Mouse (Mus musculus) ES-E14 (cell line): ENCODE data around the gene Notch1. TPM values are rescaled to one million over a fixed set of nuclear protein-coding genes. Genes with fewer than 3 reads are reported as not detected.

Experiments used
- DNase-seq: peaks from one replicate; pipeline ENCODE4 v3.0.0-alpha.2; 2013; ENCODE audit warnings: low read depth, low spot score
- H3K27ac ChIP-seq: 2 replicates; pipeline ENCODE4 v1.5.1; 2012; ENCODE audit warnings: low read depth, mild to moderate bottlenecking, low read length, moderate library complexity, mixed read lengths; ENCODE audit not compliant: poor library complexity, insufficient read depth, severe bottlenecking
- H3K36me3 ChIP-seq: 2 replicates; pipeline ENCODE4 v1.6.1; 2012; ENCODE audit warnings: mild to moderate bottlenecking, low read length, moderate library complexity, mixed read lengths; ENCODE audit not compliant: control insufficient read depth, poor library complexity, insufficient read depth, severe bottlenecking
- H3K4me1 ChIP-seq, 2 experiments: fragments of 150-350 bp in 1 of 2; sonication (generic) in 1 of 2; 2 replicates each; pipeline ENCODE4 v1.6.1; 2012; ENCODE audit warnings: low read length in 2 of 2, mild to moderate bottlenecking in 1 of 2, mixed read lengths in 1 of 2; ENCODE audit not compliant: control insufficient read depth in 2 of 2, insufficient read depth in 2 of 2, poor library complexity in 1 of 2
- H3K4me3 ChIP-seq, 2 experiments: fragments of 150-350 bp in 1 of 2; sonication (generic) in 1 of 2; 2 replicates each; pipeline ENCODE4 v1.5.1; 2012; ENCODE audit warnings: low read length in 2 of 2, low read depth in 1 of 2, mild to moderate bottlenecking in 1 of 2, mixed read lengths in 1 of 2; ENCODE audit not compliant: insufficient read depth in 1 of 2, poor library complexity in 1 of 2, severe bottlenecking in 1 of 2
- H3K9ac ChIP-seq: 2 replicates; pipeline ENCODE4 v1.6.1; 2012; ENCODE audit warnings: low read depth, mild to moderate bottlenecking, low read length, mixed read lengths; ENCODE audit not compliant: poor library complexity, insufficient read depth, severe bottlenecking
- H3K9me3 ChIP-seq: fragments of 150-350 bp; sonication (generic); 2 replicates; pipeline ENCODE4 v1.6.1; 2012; ENCODE audit warnings: low read depth, mild to moderate bottlenecking, low read length; ENCODE audit not compliant: control insufficient read depth, insufficient read depth
- CHD2 ChIP-seq: IDR thresholded peaks from 2 replicates; pipeline ENCODE4 v1.6.1; 2014; ENCODE audit warnings: mild to moderate bottlenecking, low read depth, low read length, inconsistent platforms
- HCFC1 ChIP-seq: IDR thresholded peaks from 2 replicates; pipeline ENCODE4 v1.6.1; 2012; ENCODE audit warnings: low read length, inconsistent platforms, borderline replicate concordance; ENCODE audit not compliant: insufficient read depth
- MAFK ChIP-seq: IDR thresholded peaks from 2 replicates; pipeline ENCODE4 v1.6.1; 2014; ENCODE audit warnings: mild to moderate bottlenecking, low read depth, low read length, inconsistent platforms; ENCODE audit not compliant: insufficient read depth
- ZC3H11A ChIP-seq: IDR thresholded peaks from 2 replicates; pipeline ENCODE4 v1.6.1; 2012; ENCODE audit warnings: low read depth, mild to moderate bottlenecking, inconsistent platforms, low read length, borderline replicate concordance
- ZNF384 ChIP-seq: IDR thresholded peaks from 2 replicates; pipeline ENCODE4 v1.6.1; 2012; ENCODE audit warnings: low read depth, low read length, inconsistent platforms
- in situ Hi-C, 2 experiments: fragments of 600-800 bp; cut with MboI; formaldehyde crosslinking; loops; one replicate each; pipeline ENCODE4 v1.15.1; 2025; ENCODE audit warnings: low sequenced_read_pairs in 2 of 2, inconsistent platforms in 1 of 2; ENCODE audit not compliant: unreplicated experiment in 2 of 2
- total RNA-seq: library from RNA; depleted of rRNA; stranded (reverse); fragments of 300-350 nt; gene quantifications from 2 replicates; pipeline ENCODE4 v1.2.3, GENCODE M21; 2012

Gene Notch1
- total RNA-seq, 1 experiment: 34.9 TPM

DNA sequence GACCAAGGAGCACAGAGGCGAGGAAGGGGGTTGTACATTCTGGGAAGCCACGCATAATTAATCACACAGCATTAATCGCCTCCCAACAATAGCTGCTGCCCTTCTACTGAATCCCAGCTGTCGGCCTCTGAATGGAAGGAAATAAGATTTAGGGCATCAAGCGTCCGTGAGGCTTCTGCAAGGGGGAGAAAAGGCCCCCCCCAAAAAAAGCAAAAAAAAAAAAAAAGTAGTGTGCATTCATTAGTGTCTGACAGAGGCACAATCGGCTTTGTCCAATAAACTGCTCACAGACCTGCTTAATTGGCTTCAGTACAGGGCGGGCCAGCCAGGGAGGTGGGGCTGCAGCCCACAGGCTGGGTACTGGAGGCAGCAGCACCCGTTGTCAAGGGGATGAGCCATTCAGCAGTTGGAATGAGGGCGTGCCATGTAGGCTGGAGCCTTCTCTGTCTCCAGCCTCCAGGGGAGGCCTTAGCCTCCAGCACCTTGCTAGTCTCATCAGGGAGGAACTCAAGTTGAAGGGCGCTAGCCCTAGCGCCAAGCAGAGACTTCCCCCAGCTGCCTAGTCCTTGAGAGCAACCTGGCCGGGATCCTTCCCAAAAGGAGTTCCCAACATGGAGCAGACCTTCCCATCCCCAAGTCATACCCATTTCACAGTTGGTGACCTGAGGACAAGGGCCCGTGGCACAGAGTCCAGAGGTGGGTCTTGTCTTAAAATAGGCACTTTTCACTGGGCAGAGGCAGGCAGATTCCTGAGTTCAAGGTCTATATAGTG is 15.7 kb downstream of the Notch1 start:
- no peak for TF ChIP-seq HCFC1
- no peak for TF ChIP-seq ZNF384
- TF ChIP-seq MAFK: no peak
- no peak for TF ChIP-seq ZC3H11A
- no peak for TF ChIP-seq CHD2
- H3K9ac ChIP-seq: peak overlapping the region; percentile 3; the same call in 1 of the 2 replicates
- peaks cover 4% of the 10 kb centered on the region; the same call in 1 of the 2 replicates for H3K36me3 ChIP-seq
- H3K4me1 ChIP-seq: peaks cover 3 to 32% of the 10 kb centered on the region in 2 experiments; a peak in 3 of 4 replicates
- no peaks in the 10 kb centered on the region for H3K9me3 ChIP-seq
- H3K27ac ChIP-seq: peak overlapping the region; percentile 8; the same call in 1 of the 2 replicates
- no peak overlapping the region for H3K4me3 ChIP-seq
- in situ Hi-C loops: no loop called here
- DNase-seq: peak; percentile 77

DNA sequence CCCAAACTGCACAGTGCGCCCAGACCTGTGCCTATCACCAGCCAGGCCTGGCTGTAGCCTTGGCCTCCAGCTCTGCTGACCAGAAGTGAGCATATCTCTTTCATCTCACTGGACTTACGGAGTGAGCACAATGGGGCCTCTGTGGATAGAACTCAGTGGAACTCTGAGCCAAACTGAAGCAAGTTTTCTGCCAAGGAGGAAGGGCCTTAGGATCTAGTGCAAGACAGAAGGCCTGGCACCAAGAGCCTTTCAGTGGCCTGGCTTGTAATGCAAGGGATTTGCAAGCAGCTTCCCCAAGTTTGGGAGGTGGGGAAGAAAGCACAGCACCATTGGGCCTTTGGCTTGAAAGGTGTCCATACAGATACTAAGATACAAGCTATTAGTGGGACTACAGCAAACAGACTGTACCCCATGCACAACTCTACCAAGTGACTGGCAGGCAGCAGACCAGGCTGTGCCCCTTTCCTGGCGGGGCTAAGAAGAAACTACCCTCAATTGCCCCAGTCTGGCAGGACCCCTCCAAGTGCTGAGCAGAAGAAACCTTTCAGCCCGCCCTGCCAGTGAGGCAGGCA is 16.4 kb downstream of the Notch1 start:
- peaks cover 4% of the 10 kb centered on the region; the same call in 1 of the 2 replicates for H3K36me3 ChIP-seq
- no peak overlapping the region for H3K27ac ChIP-seq
- H3K9me3 ChIP-seq: no peaks in the 10 kb centered on the region
- no peak overlapping the region for H3K4me3 ChIP-seq
- no peak for DNase-seq
- in situ Hi-C loops: no loop called here
- H3K4me1 ChIP-seq: peaks cover 3 to 28% of the 10 kb centered on the region in 2 experiments; a peak in 3 of 4 replicates
- TF ChIP-seq ZC3H11A (no peak), CHD2 (no peak), MAFK (no peak), HCFC1 (no peak), ZNF384 (no peak)
- H3K9ac ChIP-seq: no peak overlapping the region

GRCm38 (mm10) chr2:26498694-26499093 is 17.8 kb downstream of the Notch1 start:
- Histone ChIP-seq H3K9ac (no peak overlapping the region), H3K4me3 (no peak overlapping the region), H3K27ac (no peak overlapping the region), H3K9me3 (no peaks in the 10 kb centered on the region), H3K4me1 (peaks cover 0 to 25% of the 10 kb centered on the region in 2 experiments; a peak in 2 of 4 replicates), H3K36me3 (peaks cover 4% of the 10 kb centered on the region; the same call in 1 of the 2 replicates)
- DNase-seq: no peak
- in situ Hi-C loops: no loop called here
- TF ChIP-seq HCFC1: no peak
- no peak for TF ChIP-seq ZC3H11A
- TF ChIP-seq ZNF384: no peak
- TF ChIP-seq MAFK: no peak
- no peak for TF ChIP-seq CHD2

- TF ChIP-seq MAFK (no peak), ZNF384 (no peak), HCFC1 (no peak)
- H3K36me3 ChIP-seq: peaks cover 4% of the 10 kb centered on the region; the same call in 1 of the 2 replicates
- DNase-seq: no peak
- H3K4me1 ChIP-seq: peaks cover 0 to 32% of the 10 kb centered on the region in 2 experiments; a peak in 2 of 4 replicates
- H3K4me3 ChIP-seq: no peak overlapping the region
- H3K9ac ChIP-seq: no peak overlapping the region
- H3K27ac ChIP-seq: no peak overlapping the region
- H3K9me3 ChIP-seq: no peaks in the 10 kb centered on the region
- in situ Hi-C loops: no loop called here
Measured at GRCm38 (mm10) chr2:26497861-26498533, 18.5 kb downstream of the Notch1 start.
